Mouse (Mus musculus): Measurements from ENCODE around the gene Gtf2h2. TPM values are rescaled to one million over a fixed set of nuclear protein-coding genes. Genes with fewer than 3 reads are reported as not detected.
A peak's percentile ranks its signal among the peaks of the same experiment; 100 is the strongest.
"Not testable (repeated sequence)": the region's sequence is repeated elsewhere in the genome, so short reads cannot be mapped to it uniquely, and the experiment has no call there.

Gene Gtf2h2
- polyA plus RNA-seq, 1 experiment from 2014 or later: 75.9 TPM

DNA sequence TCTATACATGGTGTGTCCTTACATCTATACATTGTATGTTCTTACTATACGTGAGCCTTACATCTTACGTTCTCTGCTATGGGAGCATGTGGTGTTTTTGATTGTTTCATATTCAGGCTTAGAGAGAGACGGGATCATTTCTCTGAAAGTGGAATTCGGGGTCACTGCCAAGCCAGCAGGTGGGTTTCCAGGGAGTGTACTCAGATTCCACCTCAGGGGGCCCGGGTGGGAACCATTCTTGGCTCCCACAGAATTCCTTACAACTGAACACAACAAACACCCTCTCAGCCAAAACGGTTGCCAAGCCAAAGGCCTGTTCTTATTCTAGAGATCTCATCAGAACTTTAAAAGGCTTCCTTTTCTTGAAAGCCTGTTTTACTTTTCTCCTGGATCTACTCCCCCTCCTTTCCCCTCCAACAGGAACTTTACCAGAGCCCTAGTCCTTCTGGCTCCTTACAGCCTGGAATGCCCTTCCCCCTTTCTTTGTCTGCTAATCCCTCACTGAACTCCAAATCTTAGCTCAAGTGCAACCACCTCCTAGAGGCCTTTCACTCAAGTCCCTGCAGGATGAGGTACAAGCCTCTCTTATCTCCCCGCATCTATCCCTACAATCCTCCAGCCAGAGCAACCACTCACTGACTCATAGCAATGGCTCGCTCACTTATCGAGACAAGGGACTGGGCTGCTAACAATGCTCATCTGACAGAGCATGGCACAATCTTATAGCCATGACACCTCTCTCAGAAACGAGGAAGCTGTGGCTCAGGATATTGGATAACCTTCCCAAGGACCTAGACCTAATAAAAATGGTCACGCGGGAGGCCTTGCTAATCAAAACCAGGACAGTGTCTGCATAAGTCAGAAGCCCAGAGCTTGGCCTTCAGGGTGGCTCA is 24.1 kb upstream of the Gtf2h2 start:
- H3K27ac ChIP-seq: peak overlapping the region; percentile 19; the same call in 1 of the 2 replicates
- no peaks in the 10 kb centered on the region for H3K27me3 ChIP-seq

DNA sequence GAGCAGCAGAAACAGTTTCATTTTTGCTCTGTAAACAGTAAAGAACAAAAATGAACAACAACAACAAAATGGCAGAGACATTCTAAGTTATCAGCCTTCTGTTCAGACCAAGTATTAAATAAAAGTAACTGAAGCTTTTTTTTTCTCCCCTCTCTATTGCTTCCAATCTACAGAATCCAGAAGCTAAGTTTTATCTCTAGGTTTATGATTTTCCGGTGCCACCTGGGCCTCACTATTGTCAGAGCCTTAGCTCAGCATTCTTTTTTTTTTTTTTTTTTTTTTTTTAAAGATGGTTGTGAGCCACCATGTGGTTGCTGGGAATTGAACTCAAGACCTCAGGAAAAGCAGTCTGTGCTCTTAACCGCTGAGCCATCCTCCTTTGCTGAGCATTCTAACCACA is 20.4 kb upstream of the Gtf2h2 start:
- H3K27me3 ChIP-seq: no peaks in the 10 kb centered on the region
- no peaks in the 10 kb centered on the region for H3K36me3 ChIP-seq
- no peak for ATAC-seq
- no peak overlapping the region for H3K27ac ChIP-seq
- H3K4me1 ChIP-seq (replicated peaks): peaks cover 6% of the 10 kb centered on the region; the same call in 1 of the 2 replicates
- no peak overlapping the region for H3K4me3 ChIP-seq (replicated peaks)
- H3K9ac ChIP-seq (replicated peaks): no peak overlapping the region
- no peak overlapping the region for H3K4me2 ChIP-seq (replicated peaks)
- no peaks in the 10 kb centered on the region for H3K9me3 ChIP-seq
- 93% methylated on average over 2 of the region's 2 CpGs for WGBS

More for the DNA sequence above, 24.1 kb upstream of the Gtf2h2 start:
- peaks cover 6% of the 10 kb centered on the region; the same call in 1 of the 2 replicates for H3K4me1 ChIP-seq (replicated peaks)
- no peak for ATAC-seq
- no peaks in the 10 kb centered on the region for H3K9me3 ChIP-seq
- H3K36me3 ChIP-seq: no peaks in the 10 kb centered on the region
- H3K4me3 ChIP-seq (replicated peaks): no peak overlapping the region
- no peak overlapping the region for H3K4me2 ChIP-seq (replicated peaks)
- H3K9ac ChIP-seq (replicated peaks): no peak overlapping the region
- 40% methylated on average over 12 of the region's 12 CpGs for WGBS

DNA sequence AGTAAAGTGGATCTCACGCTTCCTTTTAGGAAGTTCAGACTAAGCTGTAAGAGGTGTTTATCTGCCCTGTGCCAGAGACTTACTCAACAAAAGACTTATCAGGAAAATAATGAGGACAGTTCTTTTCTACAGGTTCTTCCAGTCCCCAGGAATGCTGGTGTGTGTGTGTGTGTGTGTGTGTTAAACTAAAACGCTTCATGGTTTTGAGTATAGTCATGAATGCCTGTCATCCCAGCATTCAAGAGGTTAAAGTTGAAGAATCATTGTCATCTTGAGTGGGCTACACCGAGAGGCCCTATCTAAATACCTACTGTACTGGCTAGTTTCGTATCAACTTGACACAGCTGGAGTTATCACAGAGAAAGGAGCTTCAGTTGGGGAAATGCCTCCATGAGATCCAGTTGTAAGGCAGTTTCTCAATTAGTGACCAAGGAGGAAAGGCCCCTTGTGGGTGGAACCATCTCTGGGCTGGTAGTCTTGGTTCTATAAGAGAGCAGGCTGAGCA is 19.5 kb upstream of the Gtf2h2 start:
- Histone ChIP-seq H3K36me3 (no peaks in the 10 kb centered on the region), H3K9me3 (no peaks in the 10 kb centered on the region), H3K9ac (replicated peaks) (no peak overlapping the region), H3K4me1 (replicated peaks) (peaks cover 6% of the 10 kb centered on the region; the same call in 1 of the 2 replicates), H3K4me2 (replicated peaks) (no peak overlapping the region), H3K27me3 (no peaks in the 10 kb centered on the region), H3K4me3 (replicated peaks) (no peak overlapping the region), H3K27ac (no peak overlapping the region)
- 80% methylated on average over 4 of the region's 4 CpGs for WGBS
- ATAC-seq: no peak

DNA sequence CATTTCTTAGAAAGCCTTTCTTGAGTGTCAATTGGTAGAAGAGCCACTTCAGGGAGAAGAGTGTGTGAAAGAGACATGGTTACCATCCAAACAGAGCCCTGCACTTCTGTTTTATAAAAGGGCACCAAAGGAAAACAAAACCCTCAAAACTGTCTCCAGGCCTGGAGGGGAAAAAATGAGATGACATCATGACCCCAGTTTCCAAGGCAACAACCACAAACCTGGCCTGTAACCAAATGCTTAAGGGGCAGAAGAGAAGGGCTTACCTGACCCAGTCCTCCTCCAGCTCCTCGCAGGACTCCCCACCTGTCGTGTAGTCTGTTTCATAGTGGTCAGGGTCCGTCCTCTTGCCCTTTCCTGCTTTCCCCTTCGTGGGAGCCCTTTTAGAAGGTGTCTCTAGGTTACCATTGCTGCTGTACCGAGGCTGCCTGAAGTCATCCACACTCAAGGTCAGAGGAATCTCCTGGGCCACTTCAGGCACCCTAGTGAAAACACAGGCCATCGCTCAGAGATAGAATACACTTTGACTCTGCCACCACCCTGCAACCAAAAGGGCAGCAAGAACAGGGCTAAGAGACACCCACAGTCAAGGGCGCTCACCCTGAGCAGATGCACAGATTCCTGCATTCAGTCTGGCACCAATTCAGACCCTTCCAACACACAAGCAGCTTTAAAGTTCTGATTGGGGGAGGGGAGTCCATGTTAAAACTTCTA is 18.9 kb upstream of the Gtf2h2 start:
- Histone ChIP-seq H3K9ac (replicated peaks) (no peak overlapping the region), H3K9me3 (no peaks in the 10 kb centered on the region), H3K36me3 (no peaks in the 10 kb centered on the region), H3K27ac (no peak overlapping the region), H3K27me3 (no peaks in the 10 kb centered on the region), H3K4me1 (replicated peaks) (0 out of 2 replicates have a peak, but pooled peaks cover 2% of the 10 kb centered on the region), H3K4me2 (replicated peaks) (no peak overlapping the region), H3K4me3 (replicated peaks) (no peak overlapping the region)
- no peak for ATAC-seq
- WGBS: 80% methylated on average over 7 of the region's 7 CpGs

DNA sequence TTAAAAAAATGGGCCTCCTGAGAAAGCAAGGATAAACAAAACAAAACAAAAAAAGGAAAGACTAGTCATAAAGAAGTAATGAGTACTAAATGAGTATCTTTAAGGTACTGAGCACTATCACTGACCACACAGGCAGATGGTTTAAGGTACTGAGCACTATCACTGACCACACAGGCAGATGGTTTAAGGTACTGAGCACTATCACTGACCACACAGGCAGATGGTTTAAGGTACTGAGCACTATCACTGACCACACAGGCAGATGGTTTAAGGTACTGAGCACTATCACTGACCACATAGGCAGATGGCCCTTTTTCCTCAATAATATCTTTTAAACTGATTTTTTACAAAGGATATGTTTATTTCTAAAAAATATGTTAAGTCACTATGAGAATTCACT is 7.2 kb upstream of the Gtf2h2 start:
- H3K27ac ChIP-seq; H3K4me1 ChIP-seq (replicated peaks); H3K27me3 ChIP-seq; ATAC-seq; H3K9ac ChIP-seq (replicated peaks); H3K9me3 ChIP-seq; H3K36me3 ChIP-seq; H3K4me3 ChIP-seq (replicated peaks); H3K4me2 ChIP-seq (replicated peaks): not testable (repeated sequence)

DNA sequence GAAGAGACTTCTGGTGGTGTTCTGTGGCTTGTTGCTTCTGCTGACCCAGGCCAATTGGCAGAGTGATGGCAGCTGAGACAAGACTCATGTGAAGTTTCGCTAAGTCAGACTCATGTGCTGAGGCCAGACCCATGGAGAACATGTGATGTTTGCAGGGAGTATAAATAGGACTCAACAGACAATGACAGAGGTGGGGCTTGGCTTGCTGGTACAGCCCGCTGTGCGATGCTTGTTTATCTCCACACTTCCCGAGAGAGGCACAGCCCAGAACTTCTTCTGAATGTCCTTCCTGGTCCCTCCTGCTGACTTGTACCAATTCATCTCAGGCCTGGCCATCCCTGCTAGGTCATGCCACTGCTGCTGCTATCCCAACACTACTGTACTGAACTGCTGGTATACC is 3.0 kb upstream of the Gtf2h2 start:
- 87% methylated on average over 4 of the region's 4 CpGs for WGBS
- H3K9ac ChIP-seq (replicated peaks): no peak overlapping the region

DNA sequence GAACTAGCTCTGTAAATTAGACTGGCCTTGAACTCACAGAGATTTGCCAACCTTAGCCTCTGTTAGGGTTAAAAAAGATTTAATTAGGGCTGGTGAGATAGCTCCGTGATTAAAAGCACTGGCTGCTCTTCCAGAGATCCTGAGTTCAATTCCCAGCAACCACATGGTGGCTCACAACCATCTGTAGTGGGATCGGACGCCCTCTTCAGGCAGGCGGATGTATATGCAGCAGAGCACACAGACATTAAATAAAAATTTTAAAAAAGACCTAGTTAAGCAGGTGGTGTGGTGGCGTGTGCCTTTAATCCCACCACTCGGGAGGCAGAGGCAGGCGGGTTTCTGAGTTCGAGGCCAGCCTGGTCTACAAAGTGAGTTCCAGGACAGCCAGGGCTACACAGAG is 2.0 kb upstream of the Gtf2h2 start:
- not testable (repeated sequence) for H3K9ac ChIP-seq (replicated peaks); H3K4me3 ChIP-seq (replicated peaks); ATAC-seq; H3K36me3 ChIP-seq; H3K4me2 ChIP-seq (replicated peaks); H3K27me3 ChIP-seq; H3K9me3 ChIP-seq; H3K27ac ChIP-seq
- WGBS: 66% methylated on average over 8 of the region's 8 CpGs
- H3K4me1 ChIP-seq (replicated peaks): peaks cover 14% of the 10 kb centered on the region

More for the DNA sequence above, 3.0 kb upstream of the Gtf2h2 start:
- no peak overlapping the region for H3K4me2 ChIP-seq (replicated peaks)
- no peak for ATAC-seq
- H3K4me3 ChIP-seq (replicated peaks): no peak overlapping the region
- H3K36me3 ChIP-seq: no peaks in the 10 kb centered on the region
- H3K27ac ChIP-seq: no peak overlapping the region
- H3K4me1 ChIP-seq (replicated peaks): peaks cover 14% of the 10 kb centered on the region
- no peaks in the 10 kb centered on the region for H3K27me3 ChIP-seq
- no peaks in the 10 kb centered on the region for H3K9me3 ChIP-seq

DNA sequence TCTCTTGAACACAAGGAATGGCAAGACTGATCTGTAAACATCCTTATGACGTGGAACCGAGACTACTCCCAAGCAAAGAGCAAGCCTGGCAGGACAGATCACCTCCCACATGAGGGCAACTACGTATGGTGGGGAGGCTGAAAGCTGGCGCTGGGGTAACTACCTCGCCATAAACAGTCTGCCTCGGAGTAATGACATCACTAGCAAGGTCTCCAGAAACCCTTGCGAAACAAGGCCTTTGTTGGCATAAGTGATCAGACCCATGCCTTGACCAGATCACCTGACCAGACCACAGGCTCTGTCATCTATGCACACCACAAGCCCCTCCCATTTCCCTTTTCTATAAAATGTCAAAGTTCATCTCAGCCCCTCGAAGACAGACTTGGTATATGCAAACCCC is 934 bp upstream of the Gtf2h2 start:
- Histone ChIP-seq H3K9ac (replicated peaks) (no peak overlapping the region), H3K4me2 (replicated peaks) (no peak overlapping the region), H3K9me3 (no peaks in the 10 kb centered on the region), H3K4me3 (replicated peaks) (no peak overlapping the region), H3K4me1 (replicated peaks) (peaks cover 14% of the 10 kb centered on the region), H3K27me3 (no peaks in the 10 kb centered on the region), H3K27ac (no peak overlapping the region), H3K36me3 (peaks cover 9% of the 10 kb centered on the region)
- WGBS: 79% methylated on average over 8 of the region's 8 CpGs
- ATAC-seq: no peak

DNA sequence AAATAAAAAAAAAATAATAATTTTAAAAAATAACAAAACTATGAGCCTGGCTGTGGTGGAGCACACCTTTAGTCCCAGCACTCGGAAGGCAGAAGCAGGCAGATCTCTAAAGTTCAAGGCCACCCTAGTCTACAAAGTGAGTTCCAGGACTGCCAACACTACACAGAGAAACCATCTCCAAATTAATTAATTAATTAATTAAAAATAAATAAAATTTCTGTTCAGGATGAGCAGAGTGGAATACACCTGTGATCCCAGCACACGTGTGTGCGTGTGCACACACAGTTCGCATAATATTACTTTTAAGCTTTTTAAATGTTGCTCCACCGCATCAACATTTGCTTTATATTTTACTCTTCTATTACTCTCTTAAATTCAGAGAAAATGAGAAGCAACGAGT is 756 bp downstream of the Gtf2h2 start:
- peaks cover 25% of the 10 kb centered on the region for H3K36me3 ChIP-seq
- ATAC-seq: peak; percentile 64
- 19% methylated on average over 6 of the region's 6 CpGs for WGBS

DNA sequence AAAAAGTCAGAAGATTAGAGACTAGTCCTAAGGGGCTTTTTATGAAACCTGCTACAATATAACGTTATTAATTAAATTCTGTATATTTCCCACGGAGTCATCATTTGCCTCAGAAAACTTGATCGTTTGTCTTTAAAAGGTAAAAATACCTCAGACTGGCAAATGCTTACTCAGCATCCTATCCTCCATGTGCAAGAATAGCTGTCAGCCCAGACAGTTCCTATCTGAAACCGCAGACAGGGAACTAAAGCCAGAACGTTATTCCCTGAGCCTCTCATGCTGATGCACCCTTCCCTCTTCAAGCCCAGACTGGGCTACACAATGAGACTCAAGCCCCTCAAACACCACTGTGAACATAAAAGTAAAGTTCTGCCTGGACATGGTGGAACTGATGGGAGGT is 2.0 kb downstream of the Gtf2h2 start:
- no peak overlapping the region for H3K9ac ChIP-seq (replicated peaks)
- no peak overlapping the region for H3K4me2 ChIP-seq (replicated peaks)
- H3K9me3 ChIP-seq: no peaks in the 10 kb centered on the region
- 91% methylated on average over 5 of the region's 5 CpGs for WGBS
- no peak for ATAC-seq
- H3K27ac ChIP-seq: no peak overlapping the region
- no peaks in the 10 kb centered on the region for H3K27me3 ChIP-seq
- peaks cover 14% of the 10 kb centered on the region for H3K4me1 ChIP-seq (replicated peaks)
- H3K36me3 ChIP-seq: peaks cover 30% of the 10 kb centered on the region
- H3K4me3 ChIP-seq (replicated peaks): no peak overlapping the region

More for the DNA sequence above, 756 bp downstream of the Gtf2h2 start:
- Histone ChIP-seq H3K4me1 (replicated peaks) (peaks cover 14% of the 10 kb centered on the region), H3K9ac (replicated peaks) (peak overlapping the region; percentile 90), H3K4me3 (replicated peaks) (peak overlapping the region; percentile 93), H3K27me3 (no peaks in the 10 kb centered on the region), H3K4me2 (replicated peaks) (peak overlapping the region; percentile 75), H3K9me3 (no peaks in the 10 kb centered on the region), H3K27ac (peak overlapping the region; percentile 87; the same call in 1 of the 2 replicates)

DNA sequence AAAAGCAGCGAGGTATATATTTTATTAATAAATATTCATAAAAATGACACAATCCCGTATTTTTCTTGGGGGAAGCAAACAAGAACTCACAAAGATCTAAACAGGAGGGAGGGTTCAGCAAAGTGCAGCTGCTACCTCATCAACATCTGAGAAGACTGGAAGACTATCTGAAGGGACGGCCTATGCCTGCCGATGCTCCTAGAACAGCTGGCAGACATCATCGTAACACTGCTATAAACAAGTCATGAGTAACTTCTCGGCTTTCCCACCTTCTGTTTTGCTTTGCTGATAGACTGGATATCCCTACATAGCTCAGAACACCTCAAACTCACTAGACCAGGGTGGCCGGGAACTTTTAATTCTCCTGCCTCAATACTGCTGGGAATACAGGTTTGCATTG is 8.8 kb downstream of the Gtf2h2 start:
- Histone ChIP-seq H3K9ac (replicated peaks) (no peak overlapping the region), H3K36me3 (peaks cover 62% of the 10 kb centered on the region), H3K9me3 (no peaks in the 10 kb centered on the region), H3K27ac (no peak overlapping the region), H3K4me1 (replicated peaks) (no peaks in the 10 kb centered on the region), H3K4me3 (replicated peaks) (no peak overlapping the region), H3K4me2 (replicated peaks) (no peak overlapping the region), H3K27me3 (no peaks in the 10 kb centered on the region)
- WGBS: 98% methylated on average over 7 of the region's 7 CpGs
- ATAC-seq: no peak
